Mouse (Mus musculus) limb, embryonic 12.5 days (tissue): Measurements from ENCODE around the gene Hpf1. TPM values are rescaled to one million over a fixed set of nuclear protein-coding genes. Genes with fewer than 3 reads are reported as not detected.

ENCODE experiments used
- ATAC-seq: fragments of 200-750 bp; cut with Nextera tagmentation; 2 replicates; pipeline ENCODE4 v1.8.0; 2017; ENCODE audit warnings: low read depth, moderate TSS enrichment; ENCODE audit not compliant: insufficient number of reproducible peaks, insufficient read depth, low FRiP score, low TSS enrichment
- H3K27ac ChIP-seq: fragments of 300-500 bp; sonication (generic); 2 replicates; pipeline ENCODE4 v1.5.1; 2016; ENCODE audit warnings: mild to moderate bottlenecking, moderate library complexity
- H3K27me3 ChIP-seq: fragments of 300-500 bp; sonication (generic); 2 replicates; pipeline ENCODE4 v1.6.1; 2016; ENCODE audit warnings: mild to moderate bottlenecking, moderate library complexity
- H3K36me3 ChIP-seq: fragments of 300-500 bp; sonication (generic); 2 replicates; pipeline ENCODE4 v1.6.1; 2016; ENCODE audit warnings: mild to moderate bottlenecking, moderate library complexity
- H3K4me1 ChIP-seq: fragments of 300-500 bp; sonication (generic); replicated peaks from 2 replicates; pipeline ENCODE4 v1.6.1; 2016
- H3K4me2 ChIP-seq: fragments of 300-500 bp; sonication (generic); 2 replicates; pipeline ENCODE4 v1.6.1; 2016; ENCODE audit warnings: mild to moderate bottlenecking, moderate library complexity
- H3K4me3 ChIP-seq: fragments of 300-500 bp; sonication (generic); replicated peaks from 2 replicates; pipeline ENCODE4 v1.5.1; 2016; ENCODE audit warnings: mild to moderate bottlenecking
- H3K9ac ChIP-seq: fragments of 300-500 bp; sonication (generic); replicated peaks from 2 replicates; pipeline ENCODE4 v1.6.1; 2016; ENCODE audit warnings: mild to moderate bottlenecking, moderate library complexity
- H3K9me3 ChIP-seq: fragments of 300-500 bp; sonication (generic); 2 replicates; pipeline ENCODE4 v1.6.1; 2016; ENCODE audit warnings: mild to moderate bottlenecking, moderate library complexity
- WGBS: fragments of 180-500 bp; shearing (Covaris S2); methylation state at CpG from one replicate; pipeline ENCODE4 v1.1.7; 2016; 5-methylcytosine and 5-hydroxymethylcytosine counted together
- polyA plus RNA-seq: library from polyadenylated mRNA; unstranded; fragments of >200 nt; fragmentation: Nextera tagmentation; extraction: Ambion mirVana; gene quantifications from 2 replicates; pipeline ENCODE4 v1.2.1, GENCODE M21; 2016

The Hpf1 gene
- polyA plus RNA-seq, 1 experiment from 2014 or later: 119 TPM

GRCm38 (mm10) chr8:60951757-60952156 is 61.5 kb downstream of the Hpf1 start:
- no peaks in the 10 kb centered on the region for H3K36me3 ChIP-seq
- no peak overlapping the region for H3K9ac ChIP-seq
- no peak overlapping the region for H3K4me2 ChIP-seq
- no peaks in the 10 kb centered on the region for H3K27me3 ChIP-seq
- H3K4me1 ChIP-seq: peaks cover 5% of the 10 kb centered on the region; the same call in 1 of the 2 replicates
- WGBS: 94% methylated on average over 1 of the region's 1 CpGs
- no peak for ATAC-seq
- no peak overlapping the region for H3K27ac ChIP-seq
- no peaks in the 10 kb centered on the region for H3K9me3 ChIP-seq
- no peak overlapping the region for H3K4me3 ChIP-seq

- Histone ChIP-seq H3K9me3 (no peaks in the 10 kb centered on the region), H3K4me1 (peaks cover 5% of the 10 kb centered on the region; the same call in 1 of the 2 replicates), H3K27me3 (no peaks in the 10 kb centered on the region), H3K4me3 (no peak overlapping the region), H3K9ac (no peak overlapping the region), H3K4me2 (no peak overlapping the region), H3K36me3 (no peaks in the 10 kb centered on the region), H3K27ac (no peak overlapping the region)
- WGBS: 73% methylated on average over 5 of the region's 5 CpGs
- no peak for ATAC-seq
Measured at GRCm38 (mm10) chr8:60952803-60953202, 62.6 kb downstream of the Hpf1 start.

DNA sequence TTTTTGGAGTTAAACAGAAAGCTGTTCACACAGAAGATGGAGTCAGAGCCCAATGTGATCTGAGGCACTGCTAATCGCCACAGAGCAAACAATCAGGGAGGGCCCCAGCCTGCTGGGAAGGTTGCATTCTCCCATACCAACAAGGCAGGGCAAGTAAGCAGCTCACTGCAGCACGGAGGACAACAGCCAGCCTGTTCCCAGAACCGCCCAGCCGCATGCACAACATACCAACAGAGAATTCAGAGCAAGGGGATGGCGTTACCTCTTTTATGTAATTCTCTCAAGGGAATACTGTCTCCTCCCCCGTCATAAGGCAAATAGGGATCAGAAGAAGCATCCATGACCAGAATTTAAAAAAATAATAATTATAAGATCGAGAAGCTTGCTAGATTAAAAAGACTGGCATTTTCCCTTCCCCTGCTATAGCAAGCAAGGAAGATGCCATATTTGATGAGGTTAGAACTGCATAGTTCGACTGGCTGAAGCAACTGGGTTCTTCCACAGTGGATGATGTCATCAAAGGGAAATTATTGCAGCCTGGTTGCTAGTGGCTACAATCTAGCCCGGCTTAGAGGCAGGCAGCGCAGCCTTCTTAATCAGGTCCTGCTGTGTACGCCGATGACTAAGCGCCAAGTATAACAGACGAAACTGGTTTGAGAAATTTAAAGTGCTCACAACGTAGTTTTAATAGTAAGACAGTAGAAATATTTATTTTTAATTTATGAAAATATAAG is 64.2 kb downstream of the Hpf1 start:
- peak; percentile 95 for ATAC-seq
- Histone ChIP-seq H3K4me3 (peak overlapping the region; percentile 37), H3K27ac (peak overlapping the region; percentile 89), H3K4me1 (peaks cover 5% of the 10 kb centered on the region; the same call in 1 of the 2 replicates), H3K27me3 (no peaks in the 10 kb centered on the region), H3K9ac (peak overlapping the region; percentile 42; the same call in 1 of the 2 replicates), H3K4me2 (peak overlapping the region; percentile 55), H3K9me3 (no peaks in the 10 kb centered on the region), H3K36me3 (no peaks in the 10 kb centered on the region)
- WGBS: 2% methylated on average over 15 of the region's 15 CpGs

DNA sequence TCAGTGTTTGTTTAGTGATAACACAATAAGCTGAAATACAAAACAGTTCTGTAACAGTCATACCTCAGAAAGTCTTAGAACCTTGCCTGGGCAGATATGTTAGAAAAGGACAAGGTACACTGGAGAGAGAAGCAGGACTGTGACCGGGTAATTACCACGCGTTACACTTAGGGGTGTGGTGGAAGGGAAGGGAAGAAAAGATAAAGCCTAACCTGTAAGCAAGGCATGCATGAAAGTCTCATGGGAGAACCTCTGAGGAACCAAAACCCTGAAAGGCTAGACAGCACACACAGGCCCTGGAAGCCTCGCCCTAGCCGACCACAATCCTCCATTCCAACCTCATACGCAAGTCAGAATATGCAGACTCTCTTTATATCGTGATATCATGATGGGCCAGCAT is 66.6 kb downstream of the Hpf1 start:
- 91% methylated on average over 7 of the region's 7 CpGs for WGBS
- H3K27me3 ChIP-seq: no peaks in the 10 kb centered on the region

More for the DNA sequence above, 66.6 kb downstream of the Hpf1 start:
- no peak overlapping the region for H3K4me2 ChIP-seq
- no peak overlapping the region for H3K27ac ChIP-seq
- H3K9ac ChIP-seq: no peak overlapping the region
- H3K9me3 ChIP-seq: no peaks in the 10 kb centered on the region
- H3K36me3 ChIP-seq: no peaks in the 10 kb centered on the region
- ATAC-seq: no peak
- peaks cover 11% of the 10 kb centered on the region; the same call in 1 of the 2 replicates for H3K4me1 ChIP-seq
- no peak overlapping the region for H3K4me3 ChIP-seq

Other genes with a start within 250 kb of the Hpf1 start
- 12.2 and 12.4 TPM in 2 replicates for gene Clcn3, start 92.9 kb downstream of the Hpf1 start, polyA plus RNA-seq
- 20.1 and 20.4 TPM in 2 replicates for gene Nek1, start 102.8 kb downstream of the Hpf1 start, polyA plus RNA-seq